Mouse (Mus musculus) ovary, postnatal 10 days (tissue): ENCODE measurements at regions not wholly inside any gene's neighbourhood (a gene's known extent, or its start where the extent isn't known, plus 50 kb on each side); places are given as distances from the start of the nearest gene placed in this dataset.

ENCODE experiments used
- DNase-seq: peaks from one replicate; pipeline ENCODE4 v3.0.0; 2022; ENCODE audit warnings: low spot score

- DNase-seq: no peak
Observed at GRCm38 (mm10) chr10:84312656-84313055, 127.7 kb downstream of the Nuak1 start.

- no peak for DNase-seq
Observed at GRCm38 (mm10) chr10:84316857-84317256, 123.5 kb downstream of the Nuak1 start.

GRCm38 (mm10) chr10:84317960-84318359, 122.4 kb downstream of the Nuak1 start:
- DNase-seq: no peak
